In the genomic region with DNA sequence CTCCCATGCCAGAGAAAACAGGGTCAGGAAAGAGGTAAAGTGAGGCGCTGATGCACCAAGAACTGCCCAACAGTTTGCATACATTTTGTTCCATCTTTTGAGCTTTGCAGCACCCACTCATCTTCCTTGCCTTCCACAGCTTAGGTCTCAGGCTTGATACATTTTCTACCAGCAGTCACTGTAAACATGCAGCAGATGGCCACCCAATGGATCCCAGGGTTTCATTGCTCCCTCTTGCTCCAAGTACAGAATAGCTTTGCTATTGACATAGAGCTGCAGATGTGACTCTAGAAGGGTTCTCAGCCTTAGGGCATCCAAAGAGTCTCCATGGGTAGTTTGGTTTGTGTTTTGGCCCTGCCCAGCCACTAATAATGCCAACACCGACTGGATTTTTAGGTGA, we compare ENCODE assay signal across 23 mouse cellular contexts. TPM values are rescaled to one million over a fixed set of nuclear protein-coding genes. Genes with fewer than 3 reads are reported as not detected.
A peak's percentile ranks its signal among the peaks of the same experiment; 100 is the strongest.
DNase-seq lines count a peak whose midpoint lies in the region; ATAC-seq lines count a peak whose summit lies in the region.
"Had no signal": no experiment of that assay in that cellular context is flagged by ENCODE, and none has a peak within 500 bp of the region (broad histone marks: within the 10 kb centered on the region; RNA-seq: fewer than 3 reads in every experiment).

No protein-coding gene starts in this region.

- DNase-seq in frontal cortex, postnatal 10 days (ENCODE audit: low spot score in 2 of 2) = no peak
- DNase-seq in right cerebral cortex, adult 18-20 months = peak; percentile 23
- DNase-seq in right cerebral cortex, postnatal 14 days = no peak
- DNase-seq in layer of hippocampus, adult 9-11 months = peak; percentile 56
- no peak for DNase-seq in left cerebral cortex, adult 11 months (ENCODE audit: low spot score)
- no peak for DNase-seq in kidney, postnatal 10 days
- no peak for DNase-seq in gastrocnemius, postnatal 4 days (ENCODE audit: low spot score in 2 of 2)
- DNase-seq: adrenal gland, adult 8-10 months; adrenal gland, postnatal 25 days; cerebellum, adult 18-20 months; cerebellum, adult 9-10 months; cerebellum, postnatal 14 days; gastrocnemius, postnatal 10 days; gastrocnemius, postnatal 36 days; heart, adult 11 months; heart, postnatal 10 days; heart, postnatal 36 days had no signal

- peak; percentile 80 for ATAC-seq in frontal cortex, adult (ENCODE audit: low TSS enrichment)
- ATAC-seq: activated CD4-positive, CD25-positive, alpha-beta regulatory T cell, adult 4 months; forebrain, embryonic 13.5 days; forebrain, embryonic 16.5 days; hindbrain, embryonic 16.5 days had no signal

RNA-seq across cellular contexts. Expression of gene Olfr459, which starts 11.7 kb away (rescaled TPM):
- total RNA-seq in gastrocnemius, postnatal 4 days (2021) = not detected
- total RNA-seq: adrenal gland, adult 8-10 months; adrenal gland, postnatal 25 days; gastrocnemius, postnatal 10 days; gastrocnemius, postnatal 36 days; heart, adult 8-10 months; heart, postnatal 10 days; heart, postnatal 36 days had no signal

Comparison
In these comparisons a context has a peak if more than half of its experiments do, and no peak if none do; other contexts are left out.
1. DNase-seq: peak in right cerebral cortex, adult 18-20 months (single experiment) and layer of hippocampus, adult 9-11 months (single experiment); none in frontal cortex, postnatal 10 days (0 of 2), right cerebral cortex, postnatal 14 days (single experiment), left cerebral cortex, adult 11 months (single experiment), kidney, postnatal 10 days (single experiment) and gastrocnemius, postnatal 4 days (0 of 2).